Mouse (Mus musculus): Measurements from ENCODE around the gene Clk4. TPM values are rescaled to one million over a fixed set of nuclear protein-coding genes. Genes with fewer than 3 reads are reported as not detected.
A peak's percentile ranks its signal among the peaks of the same experiment; 100 is the strongest.

The Clk4 gene
- total RNA-seq, 2 experiments from 2014 or later, result 106 to 134 TPM

DNA sequence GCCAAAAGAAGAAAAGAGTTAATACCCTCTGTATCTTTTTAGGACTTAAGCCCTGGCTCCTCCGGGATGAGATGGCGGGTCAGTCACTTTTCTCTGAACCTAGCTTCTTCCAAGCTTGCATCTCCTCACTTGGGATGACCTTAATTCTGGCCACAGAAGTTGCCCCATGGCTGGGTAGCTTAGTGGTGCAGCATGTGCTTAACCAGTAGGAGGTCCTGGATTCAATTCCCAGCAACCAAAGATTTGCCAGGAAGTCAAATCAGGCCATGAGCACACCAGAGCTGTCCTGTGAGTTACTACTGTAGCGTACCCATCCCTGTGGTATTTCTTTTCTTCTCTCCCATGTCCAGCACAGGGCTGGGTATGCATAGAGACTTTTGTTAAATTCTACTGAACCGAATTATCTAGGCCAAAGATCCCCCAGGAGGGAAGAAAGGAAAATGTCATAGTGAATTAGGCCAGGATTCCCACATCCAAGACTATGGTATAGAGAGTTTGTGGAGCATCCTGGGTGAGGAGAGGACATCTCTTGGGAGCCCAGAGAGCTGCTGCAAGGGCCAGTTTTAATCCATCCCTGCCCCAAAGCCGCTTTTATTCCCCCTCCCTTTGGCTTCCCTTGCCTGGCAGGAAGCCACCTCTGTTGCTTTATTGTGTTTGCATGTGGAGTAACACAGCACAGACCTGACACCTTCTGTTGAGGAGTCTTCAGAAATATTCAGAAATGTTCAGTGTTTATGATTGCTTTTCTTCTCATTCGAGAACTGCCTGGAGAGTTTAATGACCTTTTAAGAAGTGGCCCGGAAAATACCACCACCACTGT, 54.7 kb downstream of the Clk4 start:
- Histone ChIP-seq H3K4me3 (no peak overlapping the region), H3K27ac (no peak overlapping the region)
- no peak for TF ChIP-seq CTCF (IDR thresholded peaks at IDR 0.05)
- no peak for DNase-seq (ENCODE audit: extremely low spot score in 1 of 2, low spot score in 2 of 2)
- intact Hi-C loops (cut with DNase I), result no loop called here

DNA sequence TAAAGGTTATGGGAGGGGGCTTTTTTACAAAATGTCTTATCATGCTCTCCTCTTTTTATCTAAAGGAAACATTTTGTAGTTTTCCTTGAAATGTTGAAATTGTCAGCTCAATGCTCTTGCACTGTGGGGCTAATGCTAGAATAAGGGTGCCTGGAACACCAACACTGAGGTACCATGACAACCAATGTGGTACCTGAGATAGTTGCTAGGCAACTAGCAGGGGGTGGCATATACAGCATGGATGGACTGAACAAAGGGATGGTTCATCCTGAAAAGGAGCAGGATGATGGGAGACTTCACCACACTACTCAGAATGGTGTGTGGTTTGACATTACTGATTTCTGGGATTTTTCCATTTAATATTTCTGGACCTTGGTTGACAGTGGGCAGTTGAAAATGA, 59.1 kb downstream of the Clk4 start:
- TF ChIP-seq CTCF (IDR thresholded peaks at IDR 0.05), result no peak
- H3K27ac ChIP-seq, result no peak overlapping the region
- no peak overlapping the region for H3K4me3 ChIP-seq
- intact Hi-C loops (cut with DNase I), result no loop called here
- no peak for DNase-seq (ENCODE audit: extremely low spot score in 1 of 2, low spot score in 2 of 2)

GRCm38 (mm10) chr11:51326908-51327307, 65.4 kb downstream of the Clk4 start:
- DNase-seq (ENCODE audit: extremely low spot score in 1 of 2, low spot score in 2 of 2), result no peak

GRCm38 (mm10) chr11:51328387-51328942, 66.9 kb downstream of the Clk4 start:
- no peak for DNase-seq (ENCODE audit: extremely low spot score in 1 of 2, low spot score in 2 of 2)
- no peak overlapping the region for H3K4me3 ChIP-seq
- no peak overlapping the region for H3K27ac ChIP-seq
- intact Hi-C loops (cut with DNase I), result loop anchor here (5.0 kb wide), 1 partner anchor 64 kb away; no protein-coding TSS in a partner anchor
- TF ChIP-seq CTCF (IDR thresholded peaks at IDR 0.05), result no peak

More at GRCm38 (mm10) chr11:51326908-51327307, 65.4 kb downstream of the Clk4 start:
- H3K4me3 ChIP-seq, result no peak overlapping the region
- TF ChIP-seq CTCF (IDR thresholded peaks at IDR 0.05), result peak; percentile 59
- no peak overlapping the region for H3K27ac ChIP-seq
- intact Hi-C loops (cut with DNase I), result loop anchor here (2.0 to 5.0 kb wide), 3 partner anchors 65 to 208 kb away; no protein-coding TSS in a partner anchor

DNA sequence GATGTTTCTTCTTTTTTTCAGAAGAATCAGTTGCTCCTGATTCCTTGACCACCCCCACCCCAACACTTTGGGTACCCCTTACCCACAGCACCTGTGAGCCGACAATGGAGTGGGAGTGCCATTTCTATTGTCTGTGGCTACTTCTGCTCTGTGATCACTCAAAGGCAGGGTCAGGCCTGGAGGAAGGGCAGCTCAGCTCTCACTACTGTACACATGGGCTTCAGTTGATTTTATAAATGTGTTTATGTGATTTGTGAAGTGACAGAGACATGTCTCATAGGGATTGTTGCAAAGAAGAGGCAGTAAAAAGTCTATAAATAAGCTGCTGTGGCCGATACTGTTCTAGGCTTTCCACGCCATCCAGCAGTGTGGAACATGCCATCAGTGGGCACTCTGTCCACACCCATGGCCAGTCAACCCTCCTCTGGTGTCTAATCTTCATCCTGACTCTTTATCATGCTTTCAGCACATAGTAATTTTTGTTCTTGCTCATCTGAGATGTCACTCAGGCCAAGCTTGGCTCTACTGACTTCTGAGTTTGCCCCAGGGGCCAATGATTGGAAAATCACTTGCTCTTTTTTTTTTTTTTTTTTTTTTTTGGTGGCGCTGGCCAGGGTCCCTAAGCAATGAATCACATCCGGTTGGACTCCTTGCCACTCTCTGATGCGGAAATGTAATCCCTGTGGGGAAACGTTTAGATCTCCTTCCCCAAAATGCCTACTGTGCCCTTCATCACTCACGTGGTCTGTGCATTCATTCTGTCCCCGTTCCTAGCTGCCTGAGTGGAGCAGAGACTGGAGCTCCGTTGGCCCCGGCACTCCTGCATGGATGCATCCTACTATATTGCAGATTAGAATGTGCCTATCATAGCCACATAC, 68.5 kb downstream of the Clk4 start:
- no peak overlapping the region for H3K27ac ChIP-seq
- TF ChIP-seq CTCF (IDR thresholded peaks at IDR 0.05), result no peak
- intact Hi-C loops (cut with DNase I), result loop anchor here (5.0 kb wide), 1 partner anchor 62 kb away; no protein-coding TSS in a partner anchor
- H3K4me3 ChIP-seq, result no peak overlapping the region
- DNase-seq (ENCODE audit: extremely low spot score in 1 of 2, low spot score in 2 of 2), result no peak

Other genes with a start within 250 kb of the Clk4 start
- gene Olfr54, start 247.5 kb upstream of the Clk4 start, total RNA-seq (2021), result not detected
- not detected for gene Olfr1375, start 213.6 kb upstream of the Clk4 start, total RNA-seq (2021)
- gene Zfp354a, start 202.5 kb upstream of the Clk4 start, total RNA-seq (2021), result 1 to 10 TPM; 6.5 to 8.5 TPM
- gene Gm12569, start 41.3 kb upstream of the Clk4 start, total RNA-seq (2021), result not detected
- gene BC049762, start 1.3 kb downstream of the Clk4 start, total RNA-seq (2021), result not detected
- 10 to 100 TPM; 11.1 to 11.3 TPM for gene Col23a1, start 28.2 kb downstream of the Clk4 start, total RNA-seq (2021)

All from left cerebral cortex, adult 2 months (tissue).